Mouse (Mus musculus) lung, postnatal 0 days (tissue): ENCODE data around the gene Rora. TPM values are rescaled to one million over a fixed set of nuclear protein-coding genes. Genes with fewer than 3 reads are reported as not detected.

ENCODE experiments used
- ATAC-seq: fragments of 200-750 bp; cut with Nextera tagmentation; 2 replicates; pipeline ENCODE4 v1.8.0; 2017; ENCODE audit warnings: moderate library complexity
- DNase-seq: peaks from one replicate; pipeline ENCODE4 v3.0.0-alpha.2; 2016; ENCODE audit warnings: low spot score
- H3K27ac ChIP-seq: fragments of 300-500 bp; sonication (generic); 2 replicates; pipeline ENCODE4 v1.5.1; 2014; ENCODE audit warnings: antibody characterized with exemption, mild to moderate bottlenecking, low read length, mixed read lengths
- H3K27me3 ChIP-seq: fragments of 300-500 bp; sonication (generic); replicated peaks from 2 replicates; pipeline ENCODE4 v1.6.1; 2014; ENCODE audit warnings: low read length, mixed read lengths; ENCODE audit not compliant: insufficient read depth
- H3K36me3 ChIP-seq: fragments of 300-500 bp; sonication (generic); 2 replicates; pipeline ENCODE4 v1.6.1; 2014; ENCODE audit warnings: low read length, mixed read lengths; ENCODE audit not compliant: insufficient read depth
- H3K4me1 ChIP-seq: fragments of 300-500 bp; sonication (generic); 2 replicates; pipeline ENCODE4 v1.6.1; 2014; ENCODE audit warnings: antibody characterized with exemption, low read depth, low read length, mixed read lengths; ENCODE audit not compliant: insufficient read depth
- H3K4me2 ChIP-seq: fragments of 300-500 bp; sonication (generic); replicated peaks from 2 replicates; pipeline ENCODE4 v1.6.1; 2014; ENCODE audit warnings: low read depth, mild to moderate bottlenecking, low read length, moderate library complexity, mixed read lengths
- H3K4me3 ChIP-seq: fragments of 300-500 bp; sonication (generic); 2 replicates; pipeline ENCODE4 v1.5.1; 2014; ENCODE audit warnings: low read depth, low read length
- H3K9ac ChIP-seq: fragments of 300-500 bp; sonication (generic); replicated peaks from 2 replicates; pipeline ENCODE4 v1.6.1; 2014; ENCODE audit warnings: low read depth, mild to moderate bottlenecking
- H3K9me3 ChIP-seq: fragments of 300-500 bp; sonication (generic); 2 replicates; pipeline ENCODE4 v1.6.1; 2016; ENCODE audit warnings: low read length, mixed read lengths
- CTCF ChIP-seq: IDR thresholded peaks from 2 replicates; pipeline ENCODE4 v1.5.1; 2016; ENCODE audit warnings: antibody characterized with exemption, mild to moderate bottlenecking
- EP300 ChIP-seq: IDR thresholded peaks from 2 replicates; pipeline ENCODE4 v1.6.1; 2016; ENCODE audit warnings: antibody characterized with exemption, mild to moderate bottlenecking, control low read depth
- WGBS: fragments of 180-500 bp; shearing (Covaris S2); extraction: QIAGEN DNeasy Blood & Tissue Kit; methylation state at CpG from one replicate; pipeline ENCODE4 v1.1.7; 2014; 5-methylcytosine and 5-hydroxymethylcytosine counted together
- polyA plus RNA-seq: library from polyadenylated mRNA; unstranded; fragments of >200 nt; fragmentation: Nextera tagmentation; extraction: Ambion mirVana; gene quantifications from 2 replicates; pipeline ENCODE4 v1.2.1, GENCODE M21; 2015

The Rora gene
- polyA plus RNA-seq, 1 experiment from 2014 or later: 18.8 TPM

DNA sequence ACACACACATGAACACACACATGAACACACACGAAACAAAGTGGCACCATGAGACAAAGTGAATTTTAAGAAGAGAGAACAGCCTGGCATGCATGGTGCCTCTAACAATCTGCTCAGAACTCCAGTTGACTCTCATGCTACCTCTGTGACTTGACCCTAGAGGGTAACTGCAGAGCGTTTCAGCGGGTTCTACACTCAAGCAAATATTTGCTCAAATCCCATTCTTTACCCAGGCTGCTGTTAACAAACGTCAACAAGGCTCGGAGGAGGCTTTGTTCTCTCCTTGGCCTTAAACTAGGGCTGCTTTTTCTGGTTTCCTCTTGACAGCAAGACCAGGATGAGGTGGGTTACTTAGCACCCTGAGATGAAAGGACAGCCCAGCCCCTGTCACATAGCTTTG is 305.3 kb downstream of the Rora start:
- Histone ChIP-seq H3K4me1 (peaks cover 3% of the 10 kb centered on the region; the same call in 1 of the 2 replicates), H3K9me3 (no peaks in the 10 kb centered on the region), H3K4me2 (no peak overlapping the region), H3K27me3 (no peaks in the 10 kb centered on the region), H3K9ac (no peak overlapping the region), H3K4me3 (no peak overlapping the region), H3K27ac (no peak overlapping the region), H3K36me3 (no peaks in the 10 kb centered on the region)
- 37% methylated on average over 5 of the region's 5 CpGs for WGBS
- DNase-seq (peak; percentile 42), ATAC-seq (no peak)
- no peak for TF ChIP-seq CTCF
- no peak for TF ChIP-seq EP300

DNA sequence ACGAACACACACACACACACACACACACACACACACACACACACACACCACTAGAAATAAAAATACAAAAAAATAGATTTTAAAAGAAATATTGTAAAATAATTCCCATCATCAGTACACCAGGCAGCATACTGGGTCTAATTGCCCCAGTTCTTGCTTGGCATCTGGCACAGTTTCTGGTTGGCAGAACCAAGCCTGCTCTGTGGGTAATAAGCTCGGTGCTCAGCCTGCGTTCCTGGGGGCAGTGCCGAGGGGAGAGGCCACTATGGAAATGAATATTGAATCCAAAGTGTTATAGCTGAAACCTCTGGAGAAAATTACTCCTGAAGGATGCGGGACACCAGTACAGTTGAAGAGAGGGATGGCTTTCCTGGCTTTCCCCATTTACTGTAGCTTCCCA is 310.3 kb downstream of the Rora start:
- no peak overlapping the region for H3K4me3 ChIP-seq
- no peak overlapping the region for H3K9ac ChIP-seq
- H3K4me1 ChIP-seq: peaks cover 3% of the 10 kb centered on the region; the same call in 1 of the 2 replicates
- H3K36me3 ChIP-seq: no peaks in the 10 kb centered on the region
- H3K27me3 ChIP-seq: no peaks in the 10 kb centered on the region
- WGBS: 90% methylated on average over 5 of the region's 5 CpGs
- H3K27ac ChIP-seq: no peak overlapping the region
- no peak for DNase-seq
- H3K4me2 ChIP-seq: no peak overlapping the region
- no peaks in the 10 kb centered on the region for H3K9me3 ChIP-seq
- no peak for ATAC-seq
- TF ChIP-seq EP300 (no peak), CTCF (no peak)

DNA sequence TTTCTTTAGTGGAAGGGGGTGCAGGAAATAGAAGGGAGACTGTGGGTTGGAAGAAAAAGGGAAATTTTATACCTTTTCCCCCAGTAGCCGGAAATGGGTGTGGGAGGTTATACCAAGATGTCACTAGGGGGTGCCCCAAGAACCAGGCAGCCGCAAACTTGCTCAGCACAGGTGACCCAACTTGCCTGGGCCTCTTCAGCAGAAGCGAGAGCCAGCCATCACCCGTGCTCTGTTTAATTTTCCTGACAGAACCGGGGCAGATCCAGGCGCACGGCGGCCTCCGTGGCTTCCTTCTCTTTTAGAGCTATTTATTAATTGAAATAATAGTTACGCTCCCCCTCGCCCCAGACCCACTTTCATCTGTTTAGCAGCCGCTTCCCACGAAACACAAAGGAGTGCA is 313.0 kb downstream of the Rora start:
- ATAC-seq (no peak), DNase-seq (peak; percentile 44)
- Histone ChIP-seq H3K36me3 (no peaks in the 10 kb centered on the region), H3K4me2 (no peak overlapping the region), H3K9ac (no peak overlapping the region), H3K27ac (no peak overlapping the region), H3K9me3 (no peaks in the 10 kb centered on the region), H3K4me1 (no peaks in the 10 kb centered on the region), H3K4me3 (no peak overlapping the region), H3K27me3 (no peaks in the 10 kb centered on the region)
- 42% methylated on average over 13 of the region's 13 CpGs for WGBS
- peak; percentile 56 for TF ChIP-seq CTCF
- no peak for TF ChIP-seq EP300

DNA sequence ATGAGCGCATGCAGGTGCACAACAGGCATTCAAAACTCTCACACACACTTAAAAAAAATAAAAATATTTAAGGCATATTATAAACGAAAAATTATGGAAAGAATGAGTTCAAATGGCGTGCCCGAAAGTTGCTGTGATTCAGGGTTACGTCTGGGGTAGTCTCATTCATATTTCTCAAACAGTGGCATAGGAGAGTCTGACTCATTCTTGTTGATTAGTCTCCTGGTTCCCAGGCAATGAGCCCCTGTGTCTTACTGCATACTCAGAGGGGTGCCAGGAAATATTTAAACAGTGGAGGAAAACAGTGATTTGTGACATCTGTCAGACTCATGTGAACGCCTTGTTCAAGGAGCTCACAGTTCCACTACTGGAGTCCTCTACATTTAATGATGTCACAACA is 316.5 kb downstream of the Rora start:
- no peaks in the 10 kb centered on the region for H3K4me1 ChIP-seq
- DNase-seq (peak; percentile 11), ATAC-seq (peak; percentile 44)
- H3K4me3 ChIP-seq: no peak overlapping the region
- TF ChIP-seq EP300: no peak
- TF ChIP-seq CTCF: no peak
- no peak overlapping the region for H3K9ac ChIP-seq
- H3K4me2 ChIP-seq: no peak overlapping the region
- H3K27ac ChIP-seq: no peak overlapping the region
- WGBS: 75% methylated on average over 6 of the region's 6 CpGs
- H3K36me3 ChIP-seq: no peaks in the 10 kb centered on the region
- no peaks in the 10 kb centered on the region for H3K9me3 ChIP-seq
- no peaks in the 10 kb centered on the region for H3K27me3 ChIP-seq

DNA sequence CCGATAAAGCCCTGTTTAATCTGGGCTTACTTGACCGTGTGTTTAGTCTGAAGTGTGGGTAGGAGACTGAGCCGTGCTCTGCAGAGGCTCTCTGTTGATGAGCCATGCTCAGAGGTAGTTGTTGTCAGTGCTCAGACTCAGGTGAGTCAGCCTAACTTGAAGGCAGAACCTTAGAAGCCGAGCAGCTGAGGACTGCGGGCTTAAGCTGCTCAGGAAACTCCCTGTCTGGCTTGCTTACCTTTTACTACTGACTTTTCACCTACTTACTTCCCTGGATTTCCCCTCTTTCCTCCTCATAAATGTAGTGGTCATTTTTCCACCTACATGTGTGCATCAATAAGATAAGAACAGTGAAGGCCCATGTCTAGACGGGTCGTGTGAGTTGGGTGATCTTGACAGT is 318.7 kb downstream of the Rora start:
- Histone ChIP-seq H3K9ac (no peak overlapping the region), H3K9me3 (no peaks in the 10 kb centered on the region), H3K27ac (no peak overlapping the region), H3K4me3 (no peak overlapping the region), H3K36me3 (no peaks in the 10 kb centered on the region), H3K27me3 (no peaks in the 10 kb centered on the region), H3K4me1 (no peaks in the 10 kb centered on the region), H3K4me2 (no peak overlapping the region)
- TF ChIP-seq EP300 (no peak), CTCF (no peak)
- 66% methylated on average over 7 of the region's 7 CpGs for WGBS
- DNase-seq (no peak), ATAC-seq (no peak)

DNA sequence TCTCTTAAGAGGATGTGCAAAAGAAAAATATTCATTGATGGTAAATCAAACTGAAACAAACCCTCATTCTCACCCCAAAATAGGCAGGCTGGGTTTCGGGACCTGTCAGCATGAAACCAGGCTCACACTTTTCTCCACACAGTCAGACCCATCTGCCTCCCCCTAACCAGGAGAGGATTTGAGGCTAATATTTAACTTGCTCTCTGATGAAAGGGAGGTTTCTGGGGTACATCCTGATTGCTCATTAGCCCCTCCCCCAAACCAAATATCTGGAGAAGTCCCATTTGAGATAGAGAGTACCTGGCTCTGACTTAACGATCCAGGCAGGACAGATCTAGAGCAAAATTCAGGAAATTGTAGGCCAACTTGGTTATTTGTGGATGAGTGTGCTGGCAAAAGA is 320.9 kb downstream of the Rora start:
- DNase-seq (no peak), ATAC-seq (no peak)
- no peaks in the 10 kb centered on the region for H3K9me3 ChIP-seq
- H3K27me3 ChIP-seq: no peaks in the 10 kb centered on the region
- no peaks in the 10 kb centered on the region for H3K4me1 ChIP-seq
- TF ChIP-seq EP300 (no peak), CTCF (no peak)
- H3K27ac ChIP-seq: no peak overlapping the region
- H3K4me3 ChIP-seq: no peak overlapping the region
- no peak overlapping the region for H3K9ac ChIP-seq
- no peaks in the 10 kb centered on the region for H3K36me3 ChIP-seq
- whole genome bisulfite sequencing: 71% methylated on average over 2 of the region's 2 CpGs
- H3K4me2 ChIP-seq: no peak overlapping the region

DNA sequence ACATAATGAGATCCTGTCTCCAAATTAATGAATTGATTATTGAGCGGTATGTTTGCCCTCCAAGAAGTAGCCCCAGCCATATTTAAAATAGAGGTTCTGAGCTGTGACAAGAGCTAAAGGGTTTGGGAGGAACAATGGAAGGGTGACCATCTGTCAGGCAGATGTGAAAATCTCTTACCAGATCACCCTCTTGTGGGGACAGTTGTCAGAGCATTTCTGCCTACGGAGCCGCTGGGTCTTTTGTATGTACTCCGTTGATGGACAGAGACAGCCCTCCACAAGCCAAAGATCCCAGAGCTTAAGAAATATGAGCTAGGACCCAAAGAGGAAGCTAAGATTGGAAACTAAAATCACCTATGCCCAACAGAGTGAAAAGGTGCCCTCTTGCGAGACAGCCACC is 322.6 kb downstream of the Rora start:
- TF ChIP-seq EP300: no peak
- TF ChIP-seq CTCF: no peak
- Histone ChIP-seq H3K27ac (no peak overlapping the region), H3K9me3 (no peaks in the 10 kb centered on the region), H3K27me3 (no peaks in the 10 kb centered on the region), H3K4me3 (no peak overlapping the region), H3K36me3 (no peaks in the 10 kb centered on the region), H3K4me1 (no peaks in the 10 kb centered on the region), H3K9ac (no peak overlapping the region), H3K4me2 (no peak overlapping the region)
- no peak for ATAC-seq
- DNase-seq: no peak
- 83% methylated on average over 5 of the region's 5 CpGs for WGBS
